Mouse (Mus musculus) brain, embryonic 14.5 days (tissue): ENCODE results near the gene Lrrc25. TPM values are rescaled to one million over a fixed set of nuclear protein-coding genes. Genes with fewer than 3 reads are reported as not detected.
"Not testable (repeated sequence)": the region's sequence is repeated elsewhere in the genome, so short reads cannot be mapped to it uniquely, and the experiment has no call there.

Source experiments
- DNase-seq: peaks from one replicate; pipeline ENCODE4 v3.0.0-alpha.2; 2011; ENCODE audit warnings: low read depth
- CTCF ChIP-seq: fragments of 200-500 bp; IDR thresholded peaks from 2 replicates; pipeline ENCODE4 v1.5.1; 2012; ENCODE audit warnings: inconsistent platforms, mild to moderate bottlenecking, moderate library complexity, borderline replicate concordance; ENCODE audit not compliant: insufficient read depth, insufficient read length; ENCODE audit errors: extremely low read depth
- POLR2A ChIP-seq: fragments of 200-500 bp; IDR thresholded peaks from 2 replicates; pipeline ENCODE4 v1.6.1; 2012; ENCODE audit warnings: mild to moderate bottlenecking, inconsistent platforms, borderline replicate concordance; ENCODE audit not compliant: poor library complexity, insufficient read depth, insufficient read length, severe bottlenecking; ENCODE audit errors: extremely low read depth
- polyA plus RNA-seq: library from polyadenylated mRNA; depleted of rRNA; stranded (reverse); fragments of >200 nt; gene quantifications from 2 replicates; pipeline ENCODE4 v1.2.3, GENCODE M21; 2012; rRNA removed

Lrrc25 gene
- polyA plus RNA-seq, result 1.4 TPM in 2 replicates

GRCm38 (mm10) chr8:70615894-70616293 is at the start of gene Lrrc25:
Gene Lrrc25, plus strand, starts transcription at chr8:70616155.
- TF ChIP-seq POLR2A (no peak), CTCF (no peak)
- no peak for DNase-seq

GRCm38 (mm10) chr8:70570360-70570759 is 45.6 kb upstream of the Lrrc25 start:
- no peak for DNase-seq
- no peak for TF ChIP-seq CTCF
- no peak for TF ChIP-seq POLR2A

GRCm38 (mm10) chr8:70570990-70571389 is 45.0 kb upstream of the Lrrc25 start:
- DNase-seq, result no peak
- no peak for TF ChIP-seq CTCF
- TF ChIP-seq POLR2A, result no peak

GRCm38 (mm10) chr8:70574302-70574701 is 41.7 kb upstream of the Lrrc25 start:
- no peak for TF ChIP-seq CTCF
- no peak for TF ChIP-seq POLR2A
- DNase-seq, result no peak

GRCm38 (mm10) chr8:70574915-70575314 is 41.0 kb upstream of the Lrrc25 start:
- no peak for DNase-seq
- TF ChIP-seq CTCF (no peak), POLR2A (no peak)

GRCm38 (mm10) chr8:70577207-70577606 is 38.7 kb upstream of the Lrrc25 start:
- no peak for DNase-seq
- no peak for TF ChIP-seq POLR2A
- no peak for TF ChIP-seq CTCF

GRCm38 (mm10) chr8:70583476-70584387 is 32.2 kb upstream of the Lrrc25 start:
- no peak for TF ChIP-seq POLR2A
- no peak for TF ChIP-seq CTCF
- no peak for DNase-seq

GRCm38 (mm10) chr8:70584606-70585257 is 31.2 kb upstream of the Lrrc25 start:
- TF ChIP-seq POLR2A (no peak), CTCF (no peak)

GRCm38 (mm10) chr8:70585258-70585652 is 30.7 kb upstream of the Lrrc25 start:
- no peak for DNase-seq

More at GRCm38 (mm10) chr8:70584606-70585257, 31.2 kb upstream of the Lrrc25 start:
- no peak for DNase-seq

GRCm38 (mm10) chr8:70587955-70588354 is 28.0 kb upstream of the Lrrc25 start:
- not testable (repeated sequence) for DNase-seq

More at GRCm38 (mm10) chr8:70585258-70585652, 30.7 kb upstream of the Lrrc25 start:
- TF ChIP-seq CTCF (peak; percentile 77), POLR2A (no peak)

- TF ChIP-seq CTCF (no peak), POLR2A (no peak)
- no peak for DNase-seq
Measured at GRCm38 (mm10) chr8:70591569-70591968, 24.4 kb upstream of the Lrrc25 start.

GRCm38 (mm10) chr8:70593173-70593572 is 22.8 kb upstream of the Lrrc25 start:
- no peak for TF ChIP-seq CTCF
- no peak for TF ChIP-seq POLR2A
- no peak for DNase-seq

GRCm38 (mm10) chr8:70593961-70594609 is 21.9 kb upstream of the Lrrc25 start, which contains the start of gene Isyna1:
Gene Isyna1, plus strand, starts transcription at chr8:70594373.
- no peak for TF ChIP-seq POLR2A
- TF ChIP-seq CTCF, result no peak
- DNase-seq, result peak; percentile 95
